ENCODE assay signal across 10 mouse cellular contexts in the genomic region with DNA sequence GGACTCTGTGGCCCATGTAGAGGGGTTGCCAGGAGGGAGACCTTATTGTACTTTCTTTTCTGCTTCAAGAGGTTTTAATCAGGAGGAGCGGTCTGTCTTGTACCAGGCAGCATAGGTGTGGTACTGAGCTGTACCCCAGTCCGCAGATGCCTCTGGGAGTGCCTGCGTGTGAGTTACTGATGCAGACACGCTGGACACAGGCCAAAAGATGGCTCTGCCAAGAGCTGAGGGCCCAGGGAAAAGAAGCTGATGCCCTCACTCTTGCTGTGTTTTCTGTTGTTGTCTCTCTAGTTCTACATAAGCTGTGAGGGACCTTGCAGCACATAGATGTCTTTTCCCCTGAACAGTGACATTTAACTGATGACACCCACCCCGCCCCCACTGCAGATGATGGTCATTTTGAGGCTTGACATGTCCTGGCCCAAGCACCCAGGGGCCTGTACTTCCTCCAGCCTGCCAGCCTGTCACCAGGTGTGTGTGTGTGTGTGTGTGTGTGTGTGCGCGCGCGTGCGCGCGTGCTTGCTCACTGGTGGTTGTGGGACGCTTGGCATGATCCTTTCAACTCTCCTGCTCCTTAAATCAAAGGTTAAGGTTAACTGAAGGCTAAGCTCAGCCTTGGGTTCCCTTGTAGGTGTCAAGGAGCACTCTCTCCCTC. TPM values are rescaled to one million over a fixed set of nuclear protein-coding genes. Genes with fewer than 3 reads are reported as not detected.
A peak's percentile ranks its signal among the peaks of the same experiment; 100 is the strongest.
DNase-seq lines count a peak whose midpoint lies in the region; ATAC-seq and TF ChIP-seq lines count a peak whose summit lies in the region.
"Had no signal": no experiment of that assay in that cellular context is flagged by ENCODE, and none has a peak within 500 bp of the region (broad histone marks: within the 10 kb centered on the region; RNA-seq: fewer than 3 reads in every experiment).

No protein-coding gene starts in this region.

- no peak for TF ChIP-seq CTCF in heart, adult 2 months (IDR thresholded peaks at IDR 0.05)
- TF ChIP-seq CTCF in midbrain, postnatal 0 days (IDR thresholded peaks at IDR 0.05): no peak

- 87% methylated on average over 13 of the region's 13 CpGs for WGBS in heart, embryonic 16.5 days
- WGBS in heart, adult 2 months: 84% methylated on average over 13 of the region's 13 CpGs
- WGBS in midbrain, postnatal 0 days: 93% methylated on average over 13 of the region's 13 CpGs
- WGBS in midbrain, embryonic 15.5 days: 89% methylated on average over 13 of the region's 13 CpGs

- no peak overlapping the region for H3K9ac ChIP-seq in heart, embryonic 16.5 days (ENCODE audit: low read length)
- no peak overlapping the region for H3K9ac ChIP-seq in heart, adult 2 months (ENCODE audit: low read depth, low read length)
- no peak overlapping the region for H3K9ac ChIP-seq in midbrain, postnatal 0 days (replicated peaks; ENCODE audit: low read length, poor library complexity, severe bottlenecking)
- H3K9ac ChIP-seq in midbrain, embryonic 15.5 days: no peak overlapping the region
- H3K9ac ChIP-seq: limb, embryonic 15.5 days had no signal

- H3K36me3 ChIP-seq in heart, embryonic 16.5 days (ENCODE audit: control insufficient read depth, insufficient read depth): peaks cover 9% of the 10 kb centered on the region; the same call in 1 of the 2 replicates
- no peaks in the 10 kb centered on the region for H3K36me3 ChIP-seq in heart, adult 2 months (ENCODE audit: control insufficient read depth, insufficient read depth, low read length)
- no peaks in the 10 kb centered on the region for H3K36me3 ChIP-seq in midbrain, postnatal 0 days (ENCODE audit: insufficient read depth, low read length)
- H3K36me3 ChIP-seq in midbrain, embryonic 15.5 days (replicated peaks): no peaks in the 10 kb centered on the region

- H3K79me2 ChIP-seq in heart, adult 2 months (replicated peaks; ENCODE audit: control insufficient read depth, insufficient read depth, low read length): no peaks in the 10 kb centered on the region

- H3K4me3 ChIP-seq in heart, embryonic 16.5 days (ENCODE audit: low read length): no peak overlapping the region
- no peak overlapping the region for H3K4me3 ChIP-seq in heart, adult 2 months
- H3K4me3 ChIP-seq in midbrain, postnatal 0 days (ENCODE audit: low read depth, low read length): no peak overlapping the region
- no peak overlapping the region for H3K4me3 ChIP-seq in midbrain, embryonic 15.5 days
- H3K4me3 ChIP-seq: layer of hippocampus, adult 2 months; limb, embryonic 15.5 days had no signal

- intact Hi-C loops in heart, adult 2 months (cut with DNase I): no loop called here

- H3K9me3 ChIP-seq in heart, embryonic 16.5 days (replicated peaks; ENCODE audit: control insufficient read depth, low read length): no peaks in the 10 kb centered on the region
- H3K9me3 ChIP-seq in midbrain, postnatal 0 days (ENCODE audit: low read length): no peaks in the 10 kb centered on the region
- H3K9me3 ChIP-seq in midbrain, embryonic 15.5 days: no peaks in the 10 kb centered on the region
- H3K9me3 ChIP-seq: limb, embryonic 15.5 days had no signal

- no peak for TF ChIP-seq EP300 in heart, adult 2 months (IDR thresholded peaks at IDR 0.05; ENCODE audit: insufficient read depth, low read depth, low read length)

- no peak for TF ChIP-seq POLR2A in heart, adult 2 months (IDR thresholded peaks at IDR 0.05; ENCODE audit: insufficient read depth, low read depth, low read length)

- no peak overlapping the region for H3K4me2 ChIP-seq in heart, embryonic 16.5 days (ENCODE audit: low read depth, low read length)
- no peak overlapping the region for H3K4me2 ChIP-seq in midbrain, postnatal 0 days (ENCODE audit: low read depth, low read length, poor library complexity, severe bottlenecking)
- H3K4me2 ChIP-seq in midbrain, embryonic 15.5 days: no peak overlapping the region
- H3K4me2 ChIP-seq: limb, embryonic 15.5 days had no signal

- H3K27ac ChIP-seq in heart, embryonic 16.5 days (ENCODE audit: low read length): no peak overlapping the region; the same call in 1 of the 2 replicates
- no peak overlapping the region for H3K27ac ChIP-seq in heart, adult 2 months
- no peak overlapping the region for H3K27ac ChIP-seq in midbrain, postnatal 0 days (ENCODE audit: low read depth, low read length)
- H3K27ac ChIP-seq in midbrain, embryonic 15.5 days: no peak overlapping the region
- H3K27ac ChIP-seq: layer of hippocampus, adult 2 months; limb, embryonic 15.5 days had no signal

- DNase-seq in heart, adult 2 months: no peak
- DNase-seq in midbrain, postnatal 0 days (ENCODE audit: low spot score): peak; percentile 47
- peak; percentile 70 to 79 for DNase-seq in spleen, postnatal 4 days (ENCODE audit: low spot score in 2 of 2)
- no peak for DNase-seq in frontal cortex, postnatal 25 days (ENCODE audit: low spot score in 2 of 2)
- DNase-seq in right cerebral cortex, postnatal 14 days: no peak

- 0 out of 2 replicates have a peak, but pooled peaks have one; percentile 19 for ATAC-seq in heart, embryonic 16.5 days (replicated peaks; ENCODE audit: extremely low read depth, insufficient read depth, low FRiP score)
- ATAC-seq in midbrain, postnatal 0 days (ENCODE audit: low FRiP score): no peak
- ATAC-seq in midbrain, embryonic 15.5 days (replicated peaks): no peak
- peak; percentile 89 for ATAC-seq in erythroid progenitor cell, adult 5-6 weeks (replicated peaks; ENCODE audit: low FRiP score, poor library complexity, severe bottlenecking)

- peaks cover 67% of the 10 kb centered on the region for H3K4me1 ChIP-seq in heart, embryonic 16.5 days (ENCODE audit: control insufficient read depth, insufficient read depth, low read length)
- H3K4me1 ChIP-seq in heart, adult 2 months (ENCODE audit: control insufficient read depth, insufficient read depth, low read length): peaks cover 9% of the 10 kb centered on the region
- H3K4me1 ChIP-seq in midbrain, postnatal 0 days (ENCODE audit: insufficient read depth, low read length): no peaks in the 10 kb centered on the region; the same call in 1 of the 2 replicates
- H3K4me1 ChIP-seq in midbrain, embryonic 15.5 days: peaks cover 27% of the 10 kb centered on the region

- no peaks in the 10 kb centered on the region for H3K27me3 ChIP-seq in heart, embryonic 16.5 days (ENCODE audit: control insufficient read depth, insufficient read depth, low read length)
- no peaks in the 10 kb centered on the region for H3K27me3 ChIP-seq in heart, adult 2 months (ENCODE audit: control insufficient read depth, insufficient read depth, low read length)
- H3K27me3 ChIP-seq in midbrain, postnatal 0 days (ENCODE audit: insufficient read depth, low read length): no peaks in the 10 kb centered on the region
- no peaks in the 10 kb centered on the region for H3K27me3 ChIP-seq in midbrain, embryonic 15.5 days (replicated peaks)
- H3K27me3 ChIP-seq: limb, embryonic 15.5 days had no signal

RNA-seq across cellular contexts. Expression of gene Bcl2l11, which starts 29.7 kb away (rescaled TPM):
- polyA plus RNA-seq in heart, embryonic 16.5 days (2015; fragmentation: Nextera tagmentation; extraction: Ambion mirVana): 20.4 and 23.2 TPM in 2 replicates
- total RNA-seq in heart, adult 2 months (2021): 10 to 100 TPM; 13.5 to 19.9 TPM
- polyA plus RNA-seq in heart, adult 2 months (2012; rRNA removed): 10.9 and 14.9 TPM in 2 replicates
- 6.5 and 13.1 TPM in 2 replicates for total RNA-seq in midbrain, postnatal 0 days (2014; rRNA removed)
- 3.7 and 5.1 TPM in 2 replicates for polyA plus RNA-seq in midbrain, postnatal 0 days (2015; fragmentation: Nextera tagmentation; extraction: Ambion mirVana)
- 11.8 and 12.0 TPM in 2 replicates for polyA plus RNA-seq in midbrain, embryonic 15.5 days (2015; fragmentation: Nextera tagmentation; extraction: Ambion mirVana)
- 6.7 and 13.7 TPM in 2 replicates for total RNA-seq in erythroid progenitor cell, adult 5-6 weeks (2015; ENCODE audit: low replicate concordance)
- 17.2 and 20.7 TPM in 2 replicates for total RNA-seq in erythroid progenitor cell, adult 5-6 weeks (2017; ENCODE audit: low replicate concordance)

Comparison
In these comparisons a context has a peak if more than half of its experiments do, and no peak if none do; other contexts are left out.
1. ATAC-seq: peak in heart, embryonic 16.5 days (single experiment) and erythroid progenitor cell, adult 5-6 weeks (single experiment); none in midbrain, postnatal 0 days (single experiment) and midbrain, embryonic 15.5 days (single experiment).
2. DNase-seq: peak in midbrain, postnatal 0 days (single experiment) and spleen, postnatal 4 days (2 of 2); none in heart, adult 2 months (0 of 2), frontal cortex, postnatal 25 days (0 of 2) and right cerebral cortex, postnatal 14 days (single experiment).